Mouse (Mus musculus) liver, adult 10 weeks (tissue): ENCODE measurements around the gene Apoe. TPM values are rescaled to one million over a fixed set of nuclear protein-coding genes. Genes with fewer than 3 reads are reported as not detected.

ENCODE experiments used
- polyA plus RNA-seq: library from polyadenylated mRNA; stranded (reverse); fragments of 350-450 nt; fragmentation: Illumina TruSeq; extraction: RNeasy Lipid Tissue Mini Kit (QIAGEN cat#74804); gene quantifications from one replicate; pipeline ENCODE4 v1.2.3, GENCODE M21; 2014; ENCODE audit warnings: low read depth, low replicate concordance

Apoe gene
- polyA plus RNA-seq, result 941 TPM

GRCm38 (mm10) chr7:19698907-19699826, at the start of gene Apoe:
TSS of gene Apoe (minus strand) at chr7:19699188.

GRCm38 (mm10) chr7:19715239-19716054, 16.5 kb upstream of the Apoe start, which contains the start of gene Tomm40:
TSS of gene Tomm40 (minus strand) at chr7:19715438.

GRCm38 (mm10) chr7:19691873-19692865, 6.8 kb downstream of the Apoe start, which contains the start of gene Apoc1:
TSS of gene Apoc1 (minus strand) at chr7:19692660.

DNA sequence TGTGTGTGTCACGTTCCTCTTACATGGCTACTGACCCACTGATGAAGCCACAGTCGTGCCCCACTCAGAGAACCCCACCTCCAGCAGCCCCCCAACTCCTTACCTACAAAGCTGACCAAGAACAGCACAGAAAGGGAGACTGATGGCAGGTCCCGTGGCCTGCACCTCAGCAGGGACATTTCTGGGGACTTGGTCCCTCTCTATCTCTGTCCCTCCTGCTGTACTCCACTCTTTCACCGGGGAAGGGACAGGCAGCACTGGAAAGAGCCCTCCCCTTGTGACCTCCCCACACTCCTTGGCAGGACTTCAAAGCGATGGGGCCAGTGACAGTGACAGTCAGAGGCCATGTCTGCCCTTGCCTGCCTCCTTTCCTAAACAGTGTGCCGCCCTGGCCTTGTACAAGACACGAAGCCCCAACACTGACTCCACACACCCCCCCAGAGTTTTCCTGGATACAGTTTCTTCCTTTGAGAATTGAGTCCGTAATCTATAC, 17.7 kb downstream of the Apoe start, which contains the start of the genes Gm44805 and Apoc4:
Gene Gm44805, minus strand, starts transcription at position 222 of the 493 bp plus-strand sequence.
Gene Apoc4, minus strand, starts transcription at position 278 of the 493 bp plus-strand sequence.

GRCm38 (mm10) chr7:19677872-19678271, 21.1 kb downstream of the Apoe start, which contains the start of gene Apoc2:
TSS of gene Apoc2 (minus strand) at chr7:19677941.

DNA sequence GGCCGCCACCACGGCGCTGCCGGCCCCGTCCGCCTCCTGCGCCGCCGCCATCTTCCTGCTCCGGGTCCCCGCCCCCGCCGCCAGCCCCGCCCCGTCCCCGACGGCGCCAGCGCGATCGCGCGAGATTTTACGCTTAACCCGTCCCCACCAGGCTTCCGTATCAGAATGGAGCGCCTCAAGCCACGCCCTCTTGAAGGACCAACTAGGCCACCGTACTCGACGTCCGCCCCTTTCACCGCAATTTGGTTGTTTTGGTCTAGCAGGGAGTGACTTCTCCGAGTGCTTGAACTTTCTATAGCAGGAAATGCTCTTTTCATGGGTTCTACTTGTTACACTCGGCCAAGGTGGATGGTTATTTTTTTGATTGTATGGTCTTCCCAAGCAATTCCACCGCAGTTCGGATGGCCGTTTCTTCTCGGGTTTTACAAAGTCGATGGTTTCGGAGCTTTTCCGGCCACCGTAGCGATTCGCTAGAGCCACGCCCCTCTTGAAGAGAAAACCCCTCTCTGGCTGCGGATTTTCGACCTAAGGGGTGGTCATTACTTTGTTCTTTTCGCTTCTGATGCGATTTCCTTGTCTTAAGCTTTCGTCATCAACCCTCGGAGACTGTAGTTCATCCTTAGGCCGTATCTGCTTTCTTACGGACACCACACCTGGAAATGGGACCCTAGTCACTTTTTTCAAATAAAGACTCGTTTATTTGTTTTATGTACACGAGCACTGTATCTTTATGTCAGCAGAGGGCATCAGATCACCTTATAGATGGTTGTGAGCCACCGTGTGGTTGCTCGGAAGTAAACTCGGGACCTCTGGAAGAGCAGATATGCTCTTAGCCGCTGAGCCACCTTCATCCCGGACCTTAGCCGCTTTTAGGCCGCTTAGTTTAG, 33.8 kb downstream of the Apoe start, which contains the start of gene Clptm1:
Gene Clptm1, minus strand, starts transcription at position 79 of the 887 bp plus-strand sequence.

Other genes starting within 250 kb of the Apoe start
- 0.82 TPM for gene Mark4, start 240.4 kb downstream of the Apoe start, polyA plus RNA-seq
- gene Exoc3l2, start 235.9 kb downstream of the Apoe start, polyA plus RNA-seq, result 0.34 TPM
- 1.6 TPM for gene Bloc1s3, start 190.8 kb downstream of the Apoe start, polyA plus RNA-seq
- gene Trappc6a, start 190.8 kb downstream of the Apoe start, polyA plus RNA-seq, result not detected
- gene Nkpd1, start 181.3 kb downstream of the Apoe start, polyA plus RNA-seq, result not detected
- 1.3 TPM for gene Ppp1r37, start 136.1 kb downstream of the Apoe start, polyA plus RNA-seq
- not detected for gene Zfp296, start 121.9 kb downstream of the Apoe start, polyA plus RNA-seq
- gene Gemin7, start 121.6 kb downstream of the Apoe start, polyA plus RNA-seq, result 10.5 TPM
- gene Clasrp, start 94.7 kb downstream of the Apoe start, polyA plus RNA-seq, result 1.7 TPM
- gene Relb, start 69.8 kb downstream of the Apoe start, polyA plus RNA-seq, result 0.11 TPM
- gene Clptm1, start 34.2 kb downstream of the Apoe start, polyA plus RNA-seq, result 20.7 TPM
- 44.8 TPM for gene Apoc2, start 21.2 kb downstream of the Apoe start, polyA plus RNA-seq
- not detected for gene Gm44805, start 17.8 kb downstream of the Apoe start, polyA plus RNA-seq
- 123 TPM for gene Apoc4, start 17.7 kb downstream of the Apoe start, polyA plus RNA-seq
- 3,872 TPM for gene Apoc1, start 6.5 kb downstream of the Apoe start, polyA plus RNA-seq
- gene Tomm40, start 16.2 kb upstream of the Apoe start, polyA plus RNA-seq, result 1.1 TPM
- gene Nectin2, start 51.3 kb upstream of the Apoe start, polyA plus RNA-seq, result 2.6 TPM
- gene Bcam, start 71.8 kb upstream of the Apoe start, polyA plus RNA-seq, result 0.16 TPM
- gene Cblc, start 97.6 kb upstream of the Apoe start, polyA plus RNA-seq, result 2.6 TPM
- 5.4 TPM for gene Bcl3, start 123.6 kb upstream of the Apoe start, polyA plus RNA-seq
- not detected for gene Gm19345, start 152.8 kb upstream of the Apoe start, polyA plus RNA-seq
- gene Ceacam16, start 162.1 kb upstream of the Apoe start, polyA plus RNA-seq, result not detected
- not detected for gene Ceacam19, start 188.8 kb upstream of the Apoe start, polyA plus RNA-seq
- 7.0 TPM for gene Pvr, start 222.0 kb upstream of the Apoe start, polyA plus RNA-seq